10 mouse cellular contexts compared by ENCODE assay signal in the genomic region with DNA sequence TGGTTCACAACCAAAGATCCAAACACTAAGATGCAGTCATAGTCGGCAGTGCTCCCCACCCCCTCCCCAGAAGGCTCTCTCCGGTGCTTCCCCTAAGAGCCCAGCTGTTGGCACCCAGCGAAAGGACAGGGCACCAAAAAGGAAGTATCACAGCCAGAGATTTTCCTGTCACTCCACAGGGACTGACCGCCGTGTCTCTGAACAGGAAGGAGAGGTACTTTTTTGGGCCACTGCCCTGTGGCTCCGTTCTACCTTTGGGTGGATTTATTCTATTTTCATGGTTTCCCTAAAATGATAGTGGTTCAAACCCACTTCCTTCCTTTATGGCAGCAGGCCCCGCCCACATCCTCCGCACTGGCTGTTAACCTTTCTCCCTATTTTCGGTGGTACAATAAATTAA. TPM values are rescaled to one million over a fixed set of nuclear protein-coding genes. Genes with fewer than 3 reads are reported as not detected.
A peak's percentile ranks its signal among the peaks of the same experiment; 100 is the strongest.
DNase-seq lines count a peak whose midpoint lies in the region; ATAC-seq and TF ChIP-seq lines count a peak whose summit lies in the region.
"Had no signal": no experiment of that assay in that cellular context is flagged by ENCODE, and none has a peak within 500 bp of the region (broad histone marks: within the 10 kb centered on the region; RNA-seq: fewer than 3 reads in every experiment).

No protein-coding gene starts in this region.

- 43% methylated on average over 9 of the region's 9 CpGs for WGBS in heart, embryonic 16.5 days
- 8% methylated on average over 9 of the region's 9 CpGs for WGBS in liver, embryonic 14.5 days (ENCODE audit: insufficient replicate concordance)
- 80% methylated on average over 9 of the region's 9 CpGs for WGBS in forebrain, embryonic 13.5 days

- peak overlapping the region; percentile 1; the same call in 1 of the 2 replicates for H3K4me3 ChIP-seq in heart, embryonic 16.5 days (ENCODE audit: low read length)
- H3K4me3 ChIP-seq in liver, embryonic 14.5 days (ENCODE audit: insufficient read depth in 1 of 2, low read depth in 2 of 2, low read length in 2 of 2) = no peak overlapping the region
- no peak overlapping the region for H3K4me3 ChIP-seq in forebrain, embryonic 13.5 days
- H3K4me3 ChIP-seq: erythroblast, embryonic 14.5 days had no signal

- H3K27me3 ChIP-seq in heart, embryonic 16.5 days (ENCODE audit: control insufficient read depth, insufficient read depth, low read length) = no peaks in the 10 kb centered on the region
- H3K27me3 ChIP-seq in liver, embryonic 14.5 days (ENCODE audit: control insufficient read depth, insufficient read depth, low read length) = no peaks in the 10 kb centered on the region; the same call in none of the 2 replicates
- H3K27me3 ChIP-seq in forebrain, embryonic 13.5 days = no peaks in the 10 kb centered on the region
- H3K27me3 ChIP-seq: Patski had no signal

- H3K36me3 ChIP-seq in heart, embryonic 16.5 days (ENCODE audit: control insufficient read depth, insufficient read depth) = no peaks in the 10 kb centered on the region
- H3K36me3 ChIP-seq in liver, embryonic 14.5 days (replicated peaks; ENCODE audit: control insufficient read depth, insufficient read depth, low read depth) = no peaks in the 10 kb centered on the region
- no peaks in the 10 kb centered on the region for H3K36me3 ChIP-seq in forebrain, embryonic 13.5 days (ENCODE audit: poor library complexity, severe bottlenecking)

- no peak for TF ChIP-seq EP300 in liver, embryonic 14.5 days (IDR thresholded peaks at IDR 0.05; ENCODE audit: low read depth)

- H3K9ac ChIP-seq in heart, embryonic 16.5 days (ENCODE audit: low read length) = no peak overlapping the region
- H3K9ac ChIP-seq in liver, embryonic 14.5 days (replicated peaks) = no peak overlapping the region
- H3K9ac ChIP-seq in forebrain, embryonic 13.5 days = no peak overlapping the region

- TF ChIP-seq CTCF in liver, embryonic 14.5 days (IDR thresholded peaks at IDR 0.05; ENCODE audit: low read depth) = no peak

- no peak for DNase-seq in heart, adult 18-20 months
- DNase-seq in B cell, adult 2 months = peak; percentile 50 to 56
- DNase-seq in c-Kit-positive CD71-negative TER-119-negative erythroid progenitor cells, embryonic 14.5 days (ENCODE audit: low read depth) = peak; percentile 18
- no peak for DNase-seq in liver, embryonic 14.5 days (ENCODE audit: low read depth in 3 of 3, low spot score in 3 of 3)
- DNase-seq in yolk sac, embryonic 10.5 days (ENCODE audit: low spot score) = no peak
- DNase-seq in T-cell, adult 2 months (ENCODE audit: low spot score) = no peak

- peaks cover 2% of the 10 kb centered on the region for H3K4me1 ChIP-seq in heart, embryonic 16.5 days (ENCODE audit: control insufficient read depth, insufficient read depth, low read length)
- H3K4me1 ChIP-seq in liver, embryonic 14.5 days (replicated peaks; ENCODE audit: control insufficient read depth in 2 of 2, insufficient read depth in 2 of 2, low read length in 1 of 2) = no peaks in the 10 kb centered on the region
- H3K4me1 ChIP-seq in forebrain, embryonic 13.5 days = no peaks in the 10 kb centered on the region

- H3K27ac ChIP-seq in heart, embryonic 16.5 days (ENCODE audit: low read length) = no peak overlapping the region
- H3K27ac ChIP-seq in liver, embryonic 14.5 days = no peak overlapping the region
- no peak overlapping the region for H3K27ac ChIP-seq in forebrain, embryonic 13.5 days

- H3K4me2 ChIP-seq in heart, embryonic 16.5 days (ENCODE audit: low read depth, low read length) = peak overlapping the region; percentile 13
- peak overlapping the region; percentile 15; the same call in 1 of the 2 replicates for H3K4me2 ChIP-seq in liver, embryonic 14.5 days (ENCODE audit: low read depth)
- no peak overlapping the region for H3K4me2 ChIP-seq in forebrain, embryonic 13.5 days

- no peak for ATAC-seq in heart, embryonic 16.5 days (replicated peaks; ENCODE audit: extremely low read depth, insufficient read depth, low FRiP score)
- no peak for ATAC-seq in liver, embryonic 14.5 days (ENCODE audit: insufficient read depth)
- ATAC-seq in forebrain, embryonic 13.5 days = no peak
- ATAC-seq: Patski had no signal

- 0 out of 2 replicates have a peak, but pooled peaks cover 3% of the 10 kb centered on the region for H3K9me3 ChIP-seq in heart, embryonic 16.5 days (replicated peaks; ENCODE audit: control insufficient read depth, low read length)
- H3K9me3 ChIP-seq in liver, embryonic 14.5 days (ENCODE audit: control insufficient read depth, low read length) = no peaks in the 10 kb centered on the region
- H3K9me3 ChIP-seq in forebrain, embryonic 13.5 days (replicated peaks) = no peaks in the 10 kb centered on the region; the same call in 1 of the 2 replicates

RNA-seq across cellular contexts. Expression of gene Ryk, which starts 42.9 kb away (rescaled TPM):
- polyA plus RNA-seq in heart, embryonic 16.5 days (2015; fragmentation: Nextera tagmentation; extraction: Ambion mirVana) = 12.5 and 15.5 TPM in 2 replicates
- 10 to 100 TPM; 35.6 to 40.0 TPM for total RNA-seq in heart, adult 18-20 months (2021)
- polyA plus RNA-seq in liver, embryonic 14.5 days (2012; rRNA removed) = 8.0 and 10.8 TPM in 2 replicates
- polyA plus RNA-seq in liver, embryonic 14.5 days (2014; fragmentation: Nextera tagmentation; extraction: Ambion mirVana) = 4.9 and 6.0 TPM in 2 replicates
- polyA plus RNA-seq in forebrain, embryonic 13.5 days (2015; fragmentation: Nextera tagmentation; extraction: Ambion mirVana) = 12.8 and 14.1 TPM in 2 replicates

Comparison
In these comparisons a context has a peak if more than half of its experiments do, and no peak if none do; other contexts are left out.
1. DNase-seq: peak in B cell, adult 2 months (2 of 2) and c-Kit-positive CD71-negative TER-119-negative erythroid progenitor cells, embryonic 14.5 days (single experiment); none in heart, adult 18-20 months (0 of 2), liver, embryonic 14.5 days (0 of 3), yolk sac, embryonic 10.5 days (single experiment) and T-cell, adult 2 months (single experiment).